Mouse (Mus musculus): ENCODE measurements at regions not wholly inside any gene's neighbourhood (a gene's known extent, or its start where the extent isn't known, plus 50 kb on each side); places are given as distances from the start of the nearest gene placed in this dataset.

DNA sequence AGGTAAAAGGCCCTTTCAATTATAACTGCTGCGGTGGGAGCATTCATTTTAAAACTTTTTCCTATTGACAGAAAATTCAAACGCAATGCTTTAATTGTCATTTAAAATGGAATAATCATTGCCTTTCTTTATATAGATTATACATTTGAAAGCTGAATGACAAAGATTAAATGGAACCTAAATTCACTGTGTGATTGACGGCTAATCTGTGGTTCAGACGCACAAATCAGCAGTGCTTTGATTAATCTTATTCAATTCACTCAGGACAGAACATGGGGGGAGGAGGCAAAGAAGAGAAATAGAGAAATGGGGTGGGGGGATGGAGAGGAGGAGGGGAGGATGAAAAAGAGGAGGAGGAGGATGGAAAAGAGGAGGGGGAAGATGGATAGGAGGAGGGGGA is 294.5 kb upstream of the Tram1l1 start:
- Histone ChIP-seq H3K4me2 (ENCODE audit: insufficient read depth, low read depth, poor library complexity, severe bottlenecking) (no peak overlapping the region), H3K9ac (ENCODE audit: insufficient read depth, low read depth) (no peak overlapping the region), H3K27me3 (replicated peaks) (no peaks in the 10 kb centered on the region), H3K79me2 (replicated peaks; ENCODE audit: control insufficient read depth, extremely low read depth, insufficient read depth, poor library complexity, severe bottlenecking) (no peaks in the 10 kb centered on the region), H3K36me3 (replicated peaks in 1 of 2; ENCODE audit: control insufficient read depth in 1 of 2, insufficient read depth in 1 of 2, low read length in 1 of 2) (no peaks in the 10 kb centered on the region), H3K4me1 (ENCODE audit: control insufficient read depth in 1 of 2, insufficient read depth in 2 of 2) (no peaks in the 10 kb centered on the region), H3K4me3 (replicated peaks in 1 of 3; ENCODE audit: low read depth in 2 of 3, low read length in 2 of 3, poor library complexity in 1 of 3) (no peak overlapping the region), H3K9me3 (replicated peaks; ENCODE audit: low read length) (peaks cover 9% of the 10 kb centered on the region), H3K27ac (ENCODE audit: insufficient read depth, low read depth) (no peak overlapping the region)
- dilution Hi-C loops (cut with MboI; ENCODE audit: extremely low pct_ligation_motif_present, extremely low pct_unique_long_range_greater_than_20kb, low sequenced_read_pairs) (no loop called here), in situ Hi-C loops (cut with MboI; ENCODE audit: low pct_ligation_motif_present, low pct_unique_long_range_greater_than_20kb, low sequenced_read_pairs) (no loop called here)
- no peak for DNase-seq (ENCODE audit: extremely low read depth)
- no peak for TF ChIP-seq RCOR1 (conservative IDR thresholded peaks at IDR 0.05; ENCODE audit: low read depth, low read length)
- no peak for TF ChIP-seq ELF1 (IDR thresholded peaks at IDR 0.05; ENCODE audit: low read depth, low read length)
- TF ChIP-seq JUN (IDR thresholded peaks at IDR 0.05; ENCODE audit: insufficient read depth, low read depth, low read length), result no peak
- no peak for TF ChIP-seq EP300 (IDR thresholded peaks at IDR 0.05; ENCODE audit: low read length)
- TF ChIP-seq SMC3 (IDR thresholded peaks at IDR 0.05; ENCODE audit: low read depth, low read length), result no peak
- no peak for TF ChIP-seq POLR2AphosphoS2 (IDR thresholded peaks at IDR 0.05; ENCODE audit: low read depth, low read length)
- TF ChIP-seq RAD21 (IDR thresholded peaks at IDR 0.05; ENCODE audit: low read depth, low read length), result no peak
- TF ChIP-seq MAZ (IDR thresholded peaks at IDR 0.05; ENCODE audit: low read depth, low read length), result no peak

DNA sequence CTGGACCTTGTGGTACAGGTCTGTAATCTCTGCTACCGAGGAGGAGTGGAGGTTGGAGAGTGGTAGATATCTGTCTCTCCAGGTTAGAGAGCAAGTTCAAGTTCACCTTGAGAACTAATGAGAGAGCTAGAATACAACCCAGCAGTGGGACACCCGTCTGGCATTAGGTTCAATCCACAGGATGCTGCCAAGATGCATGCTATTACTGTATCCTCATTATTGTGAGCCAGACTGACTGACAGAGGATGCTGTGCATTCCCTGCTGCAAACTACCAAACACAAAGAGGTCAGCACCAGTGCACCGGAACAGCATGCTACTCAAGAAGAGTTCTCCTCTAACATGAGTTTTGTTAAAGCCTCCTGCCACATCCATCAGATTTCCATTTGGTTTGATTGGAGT is 253.6 kb upstream of the Tram1l1 start:
- no peak overlapping the region for H3K9ac ChIP-seq (ENCODE audit: insufficient read depth, low read depth)
- in situ Hi-C loops (cut with MboI; ENCODE audit: low pct_ligation_motif_present, low pct_unique_long_range_greater_than_20kb, low sequenced_read_pairs) (no loop called here), dilution Hi-C loops (cut with MboI; ENCODE audit: extremely low pct_ligation_motif_present, extremely low pct_unique_long_range_greater_than_20kb, low sequenced_read_pairs) (no loop called here)
- H3K9me3 ChIP-seq (replicated peaks; ENCODE audit: low read length), result peaks cover 7% of the 10 kb centered on the region
- TF ChIP-seq ZNF384 (IDR thresholded peaks at IDR 0.05; ENCODE audit: low read depth, low read length) (no peak), HCFC1 (IDR thresholded peaks at IDR 0.05; ENCODE audit: low read depth, low read length) (no peak), TCF12 (IDR thresholded peaks at IDR 0.05; ENCODE audit: low read depth, low read length) (no peak)
- no peak overlapping the region for H3K4me2 ChIP-seq (ENCODE audit: insufficient read depth, low read depth, poor library complexity, severe bottlenecking)
- no peaks in the 10 kb centered on the region for H3K36me3 ChIP-seq (replicated peaks in 1 of 2; ENCODE audit: control insufficient read depth in 1 of 2, insufficient read depth in 1 of 2, low read length in 1 of 2)
- no peak overlapping the region for H3K4me3 ChIP-seq (replicated peaks in 1 of 3; ENCODE audit: low read depth in 2 of 3, low read length in 2 of 3, poor library complexity in 1 of 3)
- no peak overlapping the region for H3K27ac ChIP-seq (ENCODE audit: insufficient read depth, low read depth)
- no peaks in the 10 kb centered on the region for H3K27me3 ChIP-seq (replicated peaks)
- no peaks in the 10 kb centered on the region for H3K79me2 ChIP-seq (replicated peaks; ENCODE audit: control insufficient read depth, extremely low read depth, insufficient read depth, poor library complexity, severe bottlenecking)
- H3K4me1 ChIP-seq (ENCODE audit: control insufficient read depth in 1 of 2, insufficient read depth in 2 of 2), result no peaks in the 10 kb centered on the region
- no peak for DNase-seq (ENCODE audit: extremely low read depth)

DNA sequence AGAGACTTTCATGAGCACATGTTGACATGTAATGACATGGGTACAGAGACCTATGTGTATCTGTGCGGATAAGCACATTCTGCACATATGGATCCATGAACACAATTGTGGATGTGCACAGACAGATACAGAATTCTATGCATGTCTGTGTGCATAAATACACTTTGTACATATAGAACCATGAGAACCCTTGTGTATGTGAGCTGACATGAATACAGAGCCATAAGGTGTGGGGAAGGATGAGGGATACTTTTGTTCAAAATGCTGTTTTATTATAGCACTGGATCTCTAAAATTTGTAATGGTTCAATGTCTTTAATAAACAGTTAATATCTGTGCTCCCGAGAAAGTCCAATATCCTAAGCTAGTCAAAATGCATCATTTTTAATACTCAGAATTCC is 253.1 kb upstream of the Tram1l1 start:
- dilution Hi-C loops (cut with MboI; ENCODE audit: extremely low pct_ligation_motif_present, extremely low pct_unique_long_range_greater_than_20kb, low sequenced_read_pairs) (no loop called here), in situ Hi-C loops (cut with MboI; ENCODE audit: low pct_ligation_motif_present, low pct_unique_long_range_greater_than_20kb, low sequenced_read_pairs) (no loop called here)
- Histone ChIP-seq H3K4me3 (replicated peaks in 1 of 3; ENCODE audit: low read depth in 2 of 3, low read length in 2 of 3, poor library complexity in 1 of 3) (no peak overlapping the region), H3K27ac (ENCODE audit: insufficient read depth, low read depth) (no peak overlapping the region), H3K4me2 (ENCODE audit: insufficient read depth, low read depth, poor library complexity, severe bottlenecking) (no peak overlapping the region), H3K9ac (ENCODE audit: insufficient read depth, low read depth) (no peak overlapping the region), H3K79me2 (replicated peaks; ENCODE audit: control insufficient read depth, extremely low read depth, insufficient read depth, poor library complexity, severe bottlenecking) (no peaks in the 10 kb centered on the region), H3K36me3 (replicated peaks in 1 of 2; ENCODE audit: control insufficient read depth in 1 of 2, insufficient read depth in 1 of 2, low read length in 1 of 2) (no peaks in the 10 kb centered on the region), H3K27me3 (replicated peaks) (no peaks in the 10 kb centered on the region), H3K9me3 (replicated peaks; ENCODE audit: low read length) (peaks cover 7% of the 10 kb centered on the region), H3K4me1 (ENCODE audit: control insufficient read depth in 1 of 2, insufficient read depth in 2 of 2) (no peaks in the 10 kb centered on the region)
- DNase-seq (ENCODE audit: extremely low read depth), result no peak
- TF ChIP-seq RCOR1 (conservative IDR thresholded peaks at IDR 0.05; ENCODE audit: low read depth, low read length) (no peak), E2F4 (IDR thresholded peaks at IDR 0.05; ENCODE audit: insufficient replicate concordance, low read depth, low read length) (no peak), MAX (IDR thresholded peaks at IDR 0.05; ENCODE audit: low read length) (no peak), SMC3 (IDR thresholded peaks at IDR 0.05; ENCODE audit: low read depth, low read length) (no peak), MXI1 (IDR thresholded peaks at IDR 0.05; ENCODE audit: low read depth, low read length) (no peak), BHLHE40 (IDR thresholded peaks at IDR 0.05; ENCODE audit: low read depth, low read length) (no peak), RAD21 (IDR thresholded peaks at IDR 0.05; ENCODE audit: low read depth, low read length) (no peak), POLR2AphosphoS2 (IDR thresholded peaks at IDR 0.05; ENCODE audit: low read depth, low read length) (no peak), MAZ (IDR thresholded peaks at IDR 0.05; ENCODE audit: low read depth, low read length) (no peak), SIN3A (IDR thresholded peaks at IDR 0.05; ENCODE audit: low read length) (no peak), ZKSCAN1 (IDR thresholded peaks at IDR 0.05; ENCODE audit: borderline replicate concordance, low read depth, low read length) (no peak), HCFC1 (IDR thresholded peaks at IDR 0.05; ENCODE audit: low read depth, low read length) (no peak), KAT2A (IDR thresholded peaks at IDR 0.05; ENCODE audit: insufficient replicate concordance, low read length) (no peak), NRF1 (IDR thresholded peaks at IDR 0.05; ENCODE audit: low read depth, low read length) (no peak), ZC3H11A (IDR thresholded peaks at IDR 0.05; ENCODE audit: low read depth, low read length) (no peak), ZNF384 (IDR thresholded peaks at IDR 0.05; ENCODE audit: low read depth, low read length) (no peak)
